Mouse (Mus musculus) urinary bladder, postnatal 14 days (tissue): Measurements from ENCODE around the gene Hyou1.
"Not testable (repeated sequence)": the region's sequence is repeated elsewhere in the genome, so short reads cannot be mapped to it uniquely, and the experiment has no call there.

Source experiments
- DNase-seq: peaks from one replicate; pipeline ENCODE4 v3.0.0; 2021; ENCODE audit warnings: low spot score

The Hyou1 gene

GRCm38 (mm10) chr9:44405011-44405410, 25.7 kb downstream of the Hyou1 start:
- no peak for DNase-seq

- DNase-seq: peak; percentile 93
Measured at GRCm38 (mm10) chr9:44406906-44407751, 27.8 kb downstream of the Hyou1 start, which contains the start of the genes Rps25 and Trappc4. Gene Rps25, plus strand, starts transcription at chr9:44407139. Gene Trappc4, minus strand, starts transcription at chr9:44407600.

- no peak for DNase-seq
Measured at GRCm38 (mm10) chr9:44407752-44408097, 28.4 kb downstream of the Hyou1 start.

GRCm38 (mm10) chr9:44408693-44409092, 29.4 kb downstream of the Hyou1 start:
- not testable (repeated sequence) for DNase-seq

GRCm38 (mm10) chr9:44410647-44411336, 31.5 kb downstream of the Hyou1 start:
- no peak for DNase-seq

- no peak for DNase-seq
Measured at GRCm38 (mm10) chr9:44411601-44412130, 32.4 kb downstream of the Hyou1 start.

- no peak for DNase-seq
Measured at GRCm38 (mm10) chr9:44412306-44412705, 33.0 kb downstream of the Hyou1 start.

- DNase-seq: no peak
Measured at GRCm38 (mm10) chr9:44412781-44413180, 33.5 kb downstream of the Hyou1 start.

- DNase-seq: no peak
Measured at GRCm38 (mm10) chr9:44417156-44417891, 38.0 kb downstream of the Hyou1 start.

- DNase-seq: peak; percentile 96
Measured at GRCm38 (mm10) chr9:44417892-44418363, 38.6 kb downstream of the Hyou1 start.

GRCm38 (mm10) chr9:44418519-44419385, 39.5 kb downstream of the Hyou1 start, which contains the start of gene Ccdc84:
Gene Ccdc84, minus strand, starts transcription at chr9:44418569.
- DNase-seq: no peak

- not testable (repeated sequence) for DNase-seq
Measured at GRCm38 (mm10) chr9:44419730-44420129, 40.4 kb downstream of the Hyou1 start.

GRCm38 (mm10) chr9:44420280-44420898, 41.1 kb downstream of the Hyou1 start:
- DNase-seq: no peak

- no peak for DNase-seq
Measured at GRCm38 (mm10) chr9:44423576-44423975, 44.3 kb downstream of the Hyou1 start.

GRCm38 (mm10) chr9:44432577-44433185, 53.4 kb downstream of the Hyou1 start:
- DNase-seq: no peak

- no peak for DNase-seq
Measured at GRCm38 (mm10) chr9:44435747-44436146, 56.5 kb downstream of the Hyou1 start.

GRCm38 (mm10) chr9:44440961-44441360, 61.7 kb downstream of the Hyou1 start, which contains the start of gene Foxr1:
Gene Foxr1, minus strand, starts transcription at chr9:44441136.
- DNase-seq: no peak
